Mouse (Mus musculus): ENCODE measurements around the gene Cnpy1.

- TF ChIP-seq CTCF (IDR thresholded peaks at IDR 0.05; ENCODE audit: low read depth) (no peak), EP300 (IDR thresholded peaks at IDR 0.05; ENCODE audit: low read depth) (no peak)
These were observed 74.7 kb downstream of the Cnpy1 start for GRCm38 (mm10) chr5:28170892-28171291.

Data from liver, embryonic 14.5 days (tissue).